Mouse (Mus musculus) brown adipose tissue, adult 24 weeks (tissue): ENCODE data around the gene Shoc2. TPM values are rescaled to one million over a fixed set of nuclear protein-coding genes. Genes with fewer than 3 reads are reported as not detected.
"Not testable (repeated sequence)": the region's sequence is repeated elsewhere in the genome, so short reads cannot be mapped to it uniquely, and the experiment has no call there.

Experiments
- H3K27ac ChIP-seq: fragments of 200-500 bp; replicated peaks from 2 replicates; pipeline ENCODE4 v1.5.1; 2012; ENCODE audit warnings: low read depth, mild to moderate bottlenecking, low read length
- H3K4me1 ChIP-seq: fragments of 200-500 bp; 2 replicates; pipeline ENCODE4 v1.6.1; 2012; ENCODE audit warnings: low read length, mixed read lengths; ENCODE audit not compliant: control insufficient read depth, insufficient read depth, insufficient read length
- H3K4me3 ChIP-seq: fragments of 200-500 bp; 2 replicates; pipeline ENCODE4 v1.5.1; 2012; ENCODE audit warnings: low read depth, mild to moderate bottlenecking, low read length, moderate library complexity; ENCODE audit not compliant: insufficient read depth
- polyA plus RNA-seq: library from polyadenylated mRNA; stranded (reverse); fragments of >200 nt; gene quantifications from 2 replicates; pipeline ENCODE4 v1.2.4, GENCODE M21; 2012; ENCODE audit not compliant: missing spikeins, insufficient read depth, insufficient read length

The Shoc2 gene
- polyA plus RNA-seq, 1 experiment, result 35.9 TPM

- H3K4me3 ChIP-seq, H3K27ac ChIP-seq, H3K4me1 ChIP-seq: not testable (repeated sequence)
Observed at GRCm38 (mm10) chr19:53906703-53907070, 37.4 kb upstream of the Shoc2 start.

GRCm38 (mm10) chr19:53914950-53915349 lies 29.2 kb upstream of the Shoc2 start:
- no peaks in the 10 kb centered on the region for H3K4me1 ChIP-seq
- H3K27ac ChIP-seq, result no peak overlapping the region
- H3K4me3 ChIP-seq, result no peak overlapping the region

- Histone ChIP-seq H3K4me1 (no peaks in the 10 kb centered on the region), H3K27ac (no peak overlapping the region), H3K4me3 (no peak overlapping the region)
Observed at GRCm38 (mm10) chr19:53919541-53919940, 24.6 kb upstream of the Shoc2 start.

GRCm38 (mm10) chr19:53921996-53922395 lies 22.1 kb upstream of the Shoc2 start:
- H3K27ac ChIP-seq, H3K4me3 ChIP-seq, H3K4me1 ChIP-seq: not testable (repeated sequence)

GRCm38 (mm10) chr19:53925338-53925751 lies 18.8 kb upstream of the Shoc2 start:
- Histone ChIP-seq H3K27ac (no peak overlapping the region), H3K4me3 (no peak overlapping the region), H3K4me1 (no peaks in the 10 kb centered on the region)

GRCm38 (mm10) chr19:53926705-53927104 lies 17.4 kb upstream of the Shoc2 start:
- H3K4me3 ChIP-seq, result no peak overlapping the region
- H3K27ac ChIP-seq, result no peak overlapping the region
- H3K4me1 ChIP-seq, result no peaks in the 10 kb centered on the region

- Histone ChIP-seq H3K4me1 (no peaks in the 10 kb centered on the region), H3K4me3 (no peak overlapping the region), H3K27ac (no peak overlapping the region)
Observed at GRCm38 (mm10) chr19:53929218-53929617, 14.9 kb upstream of the Shoc2 start.

GRCm38 (mm10) chr19:53933050-53933449 lies 11.1 kb upstream of the Shoc2 start:
- Histone ChIP-seq H3K4me3 (no peak overlapping the region), H3K27ac (no peak overlapping the region), H3K4me1 (no peaks in the 10 kb centered on the region)

- H3K4me3 ChIP-seq, result no peak overlapping the region
- no peaks in the 10 kb centered on the region for H3K4me1 ChIP-seq
- 0 out of 2 replicates have a peak overlapping the region, but pooled peaks have one; percentile 54 for H3K27ac ChIP-seq
Observed at GRCm38 (mm10) chr19:53934046-53934445, 10.1 kb upstream of the Shoc2 start.

- no peak overlapping the region for H3K4me3 ChIP-seq
- H3K4me1 ChIP-seq, result no peaks in the 10 kb centered on the region
- H3K27ac ChIP-seq, result no peak overlapping the region
Observed at GRCm38 (mm10) chr19:53939467-53939866, 4.6 kb upstream of the Shoc2 start.

GRCm38 (mm10) chr19:53941139-53941538 lies 3.0 kb upstream of the Shoc2 start:
- Histone ChIP-seq H3K4me3 (no peak overlapping the region), H3K4me1 (no peaks in the 10 kb centered on the region)

GRCm38 (mm10) chr19:53942342-53942741 lies 1.8 kb upstream of the Shoc2 start:
- no peak overlapping the region for H3K27ac ChIP-seq

More at GRCm38 (mm10) chr19:53941139-53941538, 3.0 kb upstream of the Shoc2 start:
- H3K27ac ChIP-seq, result no peak overlapping the region

GRCm38 (mm10) chr19:53944786-53945169 lies 672 bp downstream of the Shoc2 start:
- H3K4me1 ChIP-seq, result peaks cover 3% of the 10 kb centered on the region; the same call in 1 of the 2 replicates
- H3K27ac ChIP-seq, result peak overlapping the region; percentile 63
- H3K4me3 ChIP-seq, result peak overlapping the region; percentile 73

More at GRCm38 (mm10) chr19:53942342-53942741, 1.8 kb upstream of the Shoc2 start:
- Histone ChIP-seq H3K4me3 (no peak overlapping the region), H3K4me1 (peaks cover 2% of the 10 kb centered on the region; the same call in 1 of the 2 replicates)

- Histone ChIP-seq H3K27ac (peak overlapping the region; percentile 63), H3K4me3 (peak overlapping the region; percentile 73)
Observed at GRCm38 (mm10) chr19:53945171-53946042, 1.3 kb downstream of the Shoc2 start.

GRCm38 (mm10) chr19:53957513-53957912 lies 13.4 kb downstream of the Shoc2 start:
- H3K4me1 ChIP-seq, result peaks cover 2% of the 10 kb centered on the region; the same call in 1 of the 2 replicates
- no peak overlapping the region for H3K27ac ChIP-seq
- no peak overlapping the region for H3K4me3 ChIP-seq

More at GRCm38 (mm10) chr19:53945171-53946042, 1.3 kb downstream of the Shoc2 start:
- peaks cover 3% of the 10 kb centered on the region; the same call in 1 of the 2 replicates for H3K4me1 ChIP-seq

- H3K27ac ChIP-seq, result no peak overlapping the region
- no peaks in the 10 kb centered on the region for H3K4me1 ChIP-seq
- no peak overlapping the region for H3K4me3 ChIP-seq
Observed at GRCm38 (mm10) chr19:53962511-53962910, 18.4 kb downstream of the Shoc2 start.
